Mouse (Mus musculus) skeletal muscle tissue, adult 2 months (tissue): ENCODE measurements around the gene Anapc2.
"Not testable (repeated sequence)": the region's sequence is repeated elsewhere in the genome, so short reads cannot be mapped to it uniquely, and the experiment has no call there.

Source experiments
- DNase-seq: peaks from one replicate; pipeline ENCODE4 v3.0.0-alpha.2; 2012; ENCODE audit warnings: low read depth, low spot score

The Anapc2 gene

DNA sequence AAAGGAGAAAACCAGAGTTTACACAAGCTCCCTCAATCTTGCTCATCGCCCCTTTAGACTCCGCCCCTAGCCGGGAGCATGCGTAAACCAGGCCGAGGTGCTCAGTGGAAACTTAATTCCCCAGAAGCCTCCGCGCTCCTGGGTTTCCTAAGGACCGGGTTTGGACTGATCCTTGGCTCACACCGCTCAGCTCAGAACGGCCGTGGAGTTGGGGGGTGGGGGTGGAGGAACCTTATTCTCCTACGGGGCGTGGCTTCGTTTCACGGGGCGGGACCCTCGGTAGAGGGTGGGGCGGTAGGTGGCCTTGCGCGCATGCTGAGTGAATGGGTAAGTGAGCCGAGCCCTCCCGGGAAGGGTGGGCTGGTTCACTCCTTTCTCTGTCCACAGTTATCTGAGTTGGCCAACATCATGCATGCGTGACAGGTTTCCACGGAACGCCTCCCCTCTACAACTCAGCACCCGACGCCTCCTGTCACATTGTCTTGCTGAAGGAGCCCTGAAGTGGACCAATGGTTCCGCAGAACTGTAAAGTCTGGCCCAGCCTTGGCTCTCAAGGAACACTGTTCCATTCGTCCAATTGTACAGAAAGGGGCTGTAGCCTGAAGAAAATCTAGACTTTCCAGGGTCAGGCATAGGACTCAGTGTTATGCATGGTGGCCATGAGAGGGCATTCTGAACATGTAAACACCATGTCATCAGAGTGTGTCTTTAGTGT lies 31.4 kb upstream of the Anapc2 start:
- DNase-seq = peak; percentile 46

GRCm38 (mm10) chr2:25241438-25241775 lies 30.9 kb upstream of the Anapc2 start:
- no peak for DNase-seq

DNA sequence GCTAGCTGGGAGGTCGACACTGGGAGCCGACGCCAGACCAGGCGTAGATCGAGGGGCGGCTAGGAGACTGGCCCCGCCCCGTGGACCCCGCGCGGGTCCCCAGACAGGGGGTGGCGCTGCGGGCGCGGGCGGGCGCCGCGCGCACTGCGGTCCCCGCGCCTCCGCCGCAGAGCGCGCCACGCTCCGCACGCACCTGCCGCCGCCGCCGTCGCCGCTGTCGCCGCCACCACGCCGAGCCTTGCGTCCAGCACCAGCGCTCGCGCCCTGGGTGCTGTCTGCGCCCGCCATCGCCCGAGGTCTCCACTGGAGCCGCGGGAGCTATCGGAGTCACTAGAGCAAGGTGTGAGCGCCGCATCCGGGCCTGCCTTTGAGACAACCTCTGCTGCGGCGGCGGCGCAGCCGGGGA lies 30.2 kb upstream of the Anapc2 start, which contains the start of the genes Rnf208 and Cysrt1:
Gene Rnf208 (plus strand): TSS at position 155 of the 406 bp plus-strand sequence.
Gene Cysrt1 (minus strand): TSS at position 352 of the 406 bp plus-strand sequence.
- DNase-seq = no peak

DNA sequence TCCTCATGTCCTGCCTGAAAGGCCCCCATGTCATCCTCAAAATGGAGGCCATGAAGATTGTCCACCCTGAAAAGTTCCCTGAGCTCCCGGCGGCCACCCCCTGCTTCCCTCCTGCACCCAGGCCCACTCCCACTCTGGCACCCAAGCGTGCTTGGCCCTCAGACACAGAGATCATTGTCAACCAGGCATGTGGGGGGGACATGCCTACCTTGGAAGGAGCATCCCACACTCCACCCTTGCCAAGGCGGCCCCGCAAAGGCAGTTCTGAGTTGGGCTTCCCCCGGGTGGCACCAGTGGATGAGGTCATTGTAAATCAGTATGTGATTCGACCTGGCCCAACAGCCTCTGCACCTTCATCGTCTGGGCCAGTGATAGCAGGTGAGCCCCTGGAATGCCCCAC lies 28.9 kb upstream of the Anapc2 start:
- DNase-seq = no peak

GRCm38 (mm10) chr2:25244144-25244543 lies 28.1 kb upstream of the Anapc2 start:
- DNase-seq = no peak

- no peak for DNase-seq
Measured at GRCm38 (mm10) chr2:25246183-25247072, 25.9 kb upstream of the Anapc2 start, which contains the start of gene AL732309.1. Gene AL732309.1, minus strand, starts transcription at chr2:25246863.

DNA sequence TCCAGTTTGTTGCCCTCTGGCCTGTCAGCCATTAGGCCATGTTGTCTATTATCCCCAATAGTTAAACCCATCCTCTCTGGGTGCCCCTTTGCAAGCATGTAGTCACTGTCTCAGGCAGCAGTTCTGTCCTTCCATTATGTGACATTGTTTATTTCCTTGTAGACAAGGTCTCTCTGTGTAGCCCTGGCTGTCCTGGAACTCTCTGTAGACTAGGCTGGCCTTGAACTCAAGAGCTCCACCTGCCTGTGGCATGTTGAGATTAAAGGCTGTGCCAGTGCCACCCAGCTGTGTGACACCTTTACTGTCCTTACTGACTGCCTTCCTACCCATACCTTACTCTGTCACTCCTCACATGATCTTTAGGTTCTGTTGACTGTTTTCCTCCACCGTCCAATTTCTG lies 19.9 kb upstream of the Anapc2 start:
- DNase-seq = no peak

DNA sequence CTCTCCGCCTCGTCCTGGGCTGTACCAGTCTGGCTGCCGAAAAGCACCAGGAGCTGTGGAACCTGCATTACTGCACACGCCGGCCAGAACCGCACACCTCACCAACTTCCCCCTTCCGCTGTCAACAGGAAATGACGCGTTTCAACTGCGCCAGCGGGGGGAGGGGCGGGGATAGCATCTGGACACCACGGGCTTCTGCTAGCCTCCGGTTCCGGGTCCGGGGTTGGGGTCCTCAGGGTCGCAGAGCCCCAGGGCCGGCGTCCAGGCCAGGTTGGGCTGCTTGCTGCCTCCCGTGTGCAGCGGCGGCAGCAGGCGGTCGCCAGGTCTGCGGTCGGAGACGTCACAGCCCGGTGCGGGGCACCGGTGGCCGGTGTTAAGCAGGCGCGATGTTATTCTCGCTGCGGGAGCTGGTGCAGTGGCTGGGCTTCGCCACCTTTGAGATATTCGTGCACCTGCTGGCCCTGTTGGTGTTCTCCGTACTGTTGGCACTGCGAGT lies 16.9 kb upstream of the Anapc2 start, which contains the start of gene Tmem203:
Gene Tmem203 (plus strand): TSS at position 156 of the 496 bp plus-strand sequence.
- DNase-seq = peak; percentile 77

GRCm38 (mm10) chr2:25256443-25257109 lies 15.7 kb upstream of the Anapc2 start:
- not testable (repeated sequence) for DNase-seq

DNA sequence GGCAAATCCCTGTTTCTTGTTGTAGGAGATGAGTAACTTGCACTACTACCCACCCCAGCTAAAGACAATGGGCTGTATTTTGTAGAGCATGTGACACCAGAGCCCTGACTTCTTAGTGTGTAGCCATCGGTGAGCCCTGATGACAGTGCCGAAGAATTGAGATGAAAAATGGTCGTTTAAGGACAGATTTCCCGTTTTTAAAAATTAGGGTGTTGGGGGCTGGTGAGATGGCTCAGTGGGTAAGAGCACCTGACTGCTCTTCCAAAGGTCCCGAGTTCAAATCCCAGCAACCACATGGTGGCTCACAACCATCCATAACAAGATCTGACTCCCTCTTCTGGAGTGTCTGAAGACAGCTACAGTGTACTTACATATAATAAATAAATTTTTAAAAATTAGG lies 15.0 kb upstream of the Anapc2 start:
- not testable (repeated sequence) for DNase-seq

- no peak for DNase-seq
Measured at GRCm38 (mm10) chr2:25258887-25259286, 13.4 kb upstream of the Anapc2 start.

GRCm38 (mm10) chr2:25261870-25262269 lies 10.4 kb upstream of the Anapc2 start:
- DNase-seq = no peak

GRCm38 (mm10) chr2:25262291-25262767 lies 9.9 kb upstream of the Anapc2 start, which contains the start of gene Tprn:
Gene Tprn, plus strand, starts transcription at chr2:25262618.
- peak; percentile 94 for DNase-seq

GRCm38 (mm10) chr2:25262795-25263622 lies 9.3 kb upstream of the Anapc2 start:
- DNase-seq = no peak

- DNase-seq = no peak
Measured at GRCm38 (mm10) chr2:25263623-25264285, 8.5 kb upstream of the Anapc2 start.

- DNase-seq = no peak
Measured at GRCm38 (mm10) chr2:25264286-25264660, 8.0 kb upstream of the Anapc2 start.

GRCm38 (mm10) chr2:25264851-25265250 lies 7.4 kb upstream of the Anapc2 start:
- DNase-seq = no peak

DNA sequence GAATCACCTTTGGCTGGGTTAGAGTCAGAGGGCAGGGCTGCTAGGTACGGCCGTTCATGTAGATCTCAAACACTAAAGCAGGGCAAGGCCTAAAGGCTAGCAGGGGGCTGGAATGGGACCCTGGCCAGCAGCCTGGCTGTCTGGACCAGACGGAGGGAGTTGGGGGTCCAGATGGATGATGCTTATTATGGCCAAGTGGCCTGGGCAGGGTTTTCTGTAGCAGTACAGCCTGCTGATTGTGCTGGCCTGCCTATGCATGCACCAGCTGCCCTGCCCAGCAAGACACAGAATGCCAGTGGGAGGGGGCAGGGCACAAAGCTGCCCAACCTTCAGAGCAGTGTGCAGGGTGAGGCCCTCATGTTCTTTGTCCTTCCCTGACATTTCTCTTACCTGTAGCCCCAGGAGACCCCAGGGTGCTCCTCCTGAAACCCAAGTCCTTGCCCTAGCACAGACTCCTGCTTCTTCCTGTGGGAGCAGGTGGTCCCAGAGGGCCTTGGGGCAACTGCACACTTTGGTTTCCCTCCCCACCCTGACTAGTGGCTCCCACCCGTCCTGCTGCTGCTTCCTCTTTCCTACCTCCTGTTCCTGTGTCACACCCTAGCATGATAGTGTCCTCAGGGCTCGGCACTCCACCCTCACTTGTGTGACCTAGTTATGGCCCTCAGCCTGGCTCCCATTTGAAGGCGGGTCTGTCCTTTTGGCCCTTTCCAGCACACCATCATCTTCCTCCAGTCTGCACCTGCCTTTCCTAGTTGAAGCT lies 6.2 kb upstream of the Anapc2 start:
- no peak for DNase-seq

DNA sequence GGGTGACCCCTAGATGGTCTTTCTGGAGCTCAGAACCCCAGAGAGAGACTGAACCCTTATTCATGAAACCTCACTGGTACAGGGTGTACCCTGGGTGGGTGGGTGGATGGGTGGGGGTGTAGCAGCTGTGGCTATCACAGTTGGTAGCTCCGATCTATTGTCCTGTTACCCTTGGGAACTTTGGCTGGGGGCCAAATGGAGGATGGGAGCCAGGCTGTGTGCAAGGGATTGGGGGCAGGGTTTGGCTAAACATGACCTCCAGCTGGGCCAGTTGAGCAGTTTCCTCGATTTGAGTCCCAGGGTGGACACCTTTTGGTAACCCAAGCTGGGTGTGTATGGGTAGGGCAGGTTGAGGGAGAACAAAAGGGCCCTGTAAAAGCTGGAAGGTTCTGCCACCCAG lies 5.6 kb upstream of the Anapc2 start:
- no peak for DNase-seq
